Mouse (Mus musculus): ENCODE results near the gene Zfp639. TPM values are rescaled to one million over a fixed set of nuclear protein-coding genes. Genes with fewer than 3 reads are reported as not detected.

The Zfp639 gene
- polyA plus RNA-seq (2015; fragmentation: Nextera tagmentation; extraction: Ambion mirVana), result 28.9 and 33.9 TPM in 2 replicates

GRCm38 (mm10) chr3:32509496-32510374 lies at the start of gene Zfp639:
Gene Zfp639, plus strand, starts transcription at chr3:32510259.
- H3K36me3 ChIP-seq (ENCODE audit: insufficient read depth, low read length), result no peaks in the 10 kb centered on the region; the same call in 1 of the 2 replicates
- H3K9ac ChIP-seq (replicated peaks; ENCODE audit: low read depth), result peak within 1 kb of the TSS; percentile 90
- H3K27me3 ChIP-seq (replicated peaks; ENCODE audit: insufficient read depth, low read length), result no peaks in the 10 kb centered on the region
- no peaks in the 10 kb centered on the region for H3K9me3 ChIP-seq (ENCODE audit: low read length)
- ATAC-seq (peak; percentile 52), DNase-seq (ENCODE audit: low spot score) (peak; percentile 28)
- TF ChIP-seq CTCF (IDR thresholded peaks at IDR 0.05), result no peak
- no peak for TF ChIP-seq EP300 (IDR thresholded peaks at IDR 0.05)
- peaks cover 3% of the 10 kb centered on the region; the same call in 1 of the 2 replicates for H3K4me1 ChIP-seq (ENCODE audit: insufficient read depth, low read depth, low read length)
- 6% methylated on average over 24 of the region's 24 CpGs for WGBS
- H3K4me3 ChIP-seq (ENCODE audit: low read depth, low read length), result peak within 1 kb of the TSS; percentile 78
- H3K4me2 ChIP-seq (replicated peaks; ENCODE audit: low read depth, low read length), result peak within 1 kb of the TSS; percentile 67
- H3K27ac ChIP-seq (ENCODE audit: low read length), result peak within 1 kb of the TSS; percentile 94

- Histone ChIP-seq H3K9me3 (ENCODE audit: low read length) (no peaks in the 10 kb centered on the region), H3K27ac (ENCODE audit: low read length) (no peak overlapping the region), H3K4me1 (ENCODE audit: insufficient read depth, low read depth, low read length) (no peaks in the 10 kb centered on the region), H3K4me2 (replicated peaks; ENCODE audit: low read depth, low read length) (no peak overlapping the region), H3K4me3 (ENCODE audit: low read depth, low read length) (no peak overlapping the region), H3K27me3 (replicated peaks; ENCODE audit: insufficient read depth, low read length) (no peaks in the 10 kb centered on the region), H3K9ac (replicated peaks; ENCODE audit: low read depth) (no peak overlapping the region), H3K36me3 (ENCODE audit: insufficient read depth, low read length) (peaks cover 14% of the 10 kb centered on the region)
- WGBS, result 91% methylated on average over 4 of the region's 4 CpGs
- TF ChIP-seq EP300 (IDR thresholded peaks at IDR 0.05), result no peak
- no peak for TF ChIP-seq CTCF (IDR thresholded peaks at IDR 0.05)
- ATAC-seq (no peak), DNase-seq (ENCODE audit: low spot score) (no peak)
Observed at GRCm38 (mm10) chr3:32467321-32467720, 42.7 kb upstream of the Zfp639 start.

- ATAC-seq (no peak), DNase-seq (ENCODE audit: low spot score) (no peak)
- Histone ChIP-seq H3K4me2 (replicated peaks; ENCODE audit: low read depth, low read length) (no peak overlapping the region), H3K4me1 (ENCODE audit: insufficient read depth, low read depth, low read length) (no peaks in the 10 kb centered on the region), H3K4me3 (ENCODE audit: low read depth, low read length) (no peak overlapping the region), H3K9ac (replicated peaks; ENCODE audit: low read depth) (no peak overlapping the region), H3K9me3 (ENCODE audit: low read length) (no peaks in the 10 kb centered on the region), H3K36me3 (ENCODE audit: insufficient read depth, low read length) (peaks cover 9% of the 10 kb centered on the region), H3K27me3 (replicated peaks; ENCODE audit: insufficient read depth, low read length) (no peaks in the 10 kb centered on the region), H3K27ac (ENCODE audit: low read length) (no peak overlapping the region)
- TF ChIP-seq EP300 (IDR thresholded peaks at IDR 0.05), result no peak
- no peak for TF ChIP-seq CTCF (IDR thresholded peaks at IDR 0.05)
- 34% methylated on average over 4 of the region's 4 CpGs for WGBS
Observed at GRCm38 (mm10) chr3:32468411-32468810, 41.6 kb upstream of the Zfp639 start.

- DNase-seq (ENCODE audit: low spot score) (peak; percentile 11), ATAC-seq (peak; percentile 21; the same call in 1 of the 2 replicates)
- no peak overlapping the region for H3K4me3 ChIP-seq (ENCODE audit: low read depth, low read length)
- no peak overlapping the region for H3K9ac ChIP-seq (replicated peaks; ENCODE audit: low read depth)
- no peak for TF ChIP-seq EP300 (IDR thresholded peaks at IDR 0.05)
- no peak for TF ChIP-seq CTCF (IDR thresholded peaks at IDR 0.05)
- H3K4me2 ChIP-seq (replicated peaks; ENCODE audit: low read depth, low read length), result no peak overlapping the region
- H3K27me3 ChIP-seq (replicated peaks; ENCODE audit: insufficient read depth, low read length), result no peaks in the 10 kb centered on the region
- whole genome bisulfite sequencing, result 68% methylated on average over 7 of the region's 7 CpGs
- H3K9me3 ChIP-seq (ENCODE audit: low read length), result no peaks in the 10 kb centered on the region
- no peaks in the 10 kb centered on the region for H3K4me1 ChIP-seq (ENCODE audit: insufficient read depth, low read depth, low read length)
- H3K36me3 ChIP-seq (ENCODE audit: insufficient read depth, low read length), result no peaks in the 10 kb centered on the region
- no peak overlapping the region for H3K27ac ChIP-seq (ENCODE audit: low read length)
Observed at GRCm38 (mm10) chr3:32470449-32470848, 39.6 kb upstream of the Zfp639 start.

GRCm38 (mm10) chr3:32471098-32471497 lies 39.0 kb upstream of the Zfp639 start:
- DNase-seq (ENCODE audit: low spot score), result peak; percentile 47
- peak; percentile 76 for ATAC-seq
- no peak overlapping the region for H3K4me2 ChIP-seq (replicated peaks; ENCODE audit: low read depth, low read length)
- H3K36me3 ChIP-seq (ENCODE audit: insufficient read depth, low read length), result no peaks in the 10 kb centered on the region
- no peaks in the 10 kb centered on the region for H3K9me3 ChIP-seq (ENCODE audit: low read length)
- no peaks in the 10 kb centered on the region for H3K4me1 ChIP-seq (ENCODE audit: insufficient read depth, low read depth, low read length)
- no peak overlapping the region for H3K9ac ChIP-seq (replicated peaks; ENCODE audit: low read depth)
- H3K27me3 ChIP-seq (replicated peaks; ENCODE audit: insufficient read depth, low read length), result no peaks in the 10 kb centered on the region
- 42% methylated on average over 6 of the region's 6 CpGs for WGBS
- H3K27ac ChIP-seq (ENCODE audit: low read length), result no peak overlapping the region
- no peak for TF ChIP-seq EP300 (IDR thresholded peaks at IDR 0.05)
- TF ChIP-seq CTCF (IDR thresholded peaks at IDR 0.05), result no peak
- H3K4me3 ChIP-seq (ENCODE audit: low read depth, low read length), result no peak overlapping the region

- Histone ChIP-seq H3K27ac (ENCODE audit: low read length) (no peak overlapping the region), H3K4me2 (replicated peaks; ENCODE audit: low read depth, low read length) (no peak overlapping the region), H3K9ac (replicated peaks; ENCODE audit: low read depth) (no peak overlapping the region), H3K9me3 (ENCODE audit: low read length) (no peaks in the 10 kb centered on the region), H3K36me3 (ENCODE audit: insufficient read depth, low read length) (no peaks in the 10 kb centered on the region), H3K4me1 (ENCODE audit: insufficient read depth, low read depth, low read length) (no peaks in the 10 kb centered on the region), H3K4me3 (ENCODE audit: low read depth, low read length) (no peak overlapping the region), H3K27me3 (replicated peaks; ENCODE audit: insufficient read depth, low read length) (no peaks in the 10 kb centered on the region)
- DNase-seq (ENCODE audit: low spot score) (no peak), ATAC-seq (0 out of 2 replicates have a peak, but pooled peaks have one; percentile 19)
- TF ChIP-seq EP300 (IDR thresholded peaks at IDR 0.05) (no peak), CTCF (IDR thresholded peaks at IDR 0.05) (no peak)
- WGBS, result 61% methylated on average over 14 of the region's 14 CpGs
Observed at GRCm38 (mm10) chr3:32472191-32472900, 37.7 kb upstream of the Zfp639 start.
